Mouse (Mus musculus) heart, embryonic 14.5 days (tissue): ENCODE measurements around the gene Pcnx. TPM values are rescaled to one million over a fixed set of nuclear protein-coding genes. Genes with fewer than 3 reads are reported as not detected.

Source experiments
- ATAC-seq: fragments of 200-750 bp; cut with Nextera tagmentation; 2 replicates; pipeline ENCODE4 v1.8.0; 2017; ENCODE audit warnings: low read depth, moderate TSS enrichment; ENCODE audit not compliant: insufficient number of reproducible peaks, insufficient read depth, low FRiP score
- H3K27ac ChIP-seq, 2 experiments: fragments of 200-500 bp in 1 of 2; fragments of 300-500 bp in 1 of 2; sonication (generic) in 1 of 2; replicated peaks in 1 of 2; 2 replicates each; pipeline ENCODE4 v1.5.1; 2012 to 2014; ENCODE audit warnings: low read depth in 2 of 2, low read length in 2 of 2, control low read depth in 1 of 2, mild to moderate bottlenecking in 1 of 2, mixed read lengths in 1 of 2; ENCODE audit not compliant: control insufficient read depth in 1 of 2, insufficient read depth in 1 of 2
- H3K27me3 ChIP-seq: fragments of 300-500 bp; sonication (generic); 2 replicates; pipeline ENCODE4 v1.6.1; 2014; ENCODE audit warnings: mild to moderate bottlenecking, low read length, control low read depth; ENCODE audit not compliant: control insufficient read depth, insufficient read depth
- H3K36me3 ChIP-seq: fragments of 300-500 bp; sonication (generic); 2 replicates; pipeline ENCODE4 v1.6.1; 2014; ENCODE audit warnings: mild to moderate bottlenecking, control low read depth, low read length, mixed read lengths; ENCODE audit not compliant: control insufficient read depth, insufficient read depth
- H3K4me1 ChIP-seq, 2 experiments: fragments of 200-500 bp in 1 of 2; fragments of 300-500 bp in 1 of 2; sonication (generic) in 1 of 2; 2 replicates each; pipeline ENCODE4 v1.6.1; 2012 to 2014; ENCODE audit warnings: low read length in 2 of 2, control low read depth in 1 of 2, mixed read lengths in 1 of 2; ENCODE audit not compliant: control insufficient read depth in 2 of 2, insufficient read depth in 2 of 2
- H3K4me2 ChIP-seq: fragments of 300-500 bp; sonication (generic); 2 replicates; pipeline ENCODE4 v1.6.1; 2014; ENCODE audit warnings: mild to moderate bottlenecking, low read length
- H3K4me3 ChIP-seq, 2 experiments: fragments of 200-500 bp in 1 of 2; fragments of 300-500 bp in 1 of 2; sonication (generic) in 1 of 2; 2 replicates each; pipeline ENCODE4 v1.5.1; 2012 to 2014; ENCODE audit warnings: low read length in 2 of 2, mild to moderate bottlenecking in 2 of 2, control low read depth in 1 of 2, low read depth in 1 of 2, moderate library complexity in 1 of 2; ENCODE audit not compliant: control insufficient read depth in 1 of 2, insufficient read depth in 1 of 2
- H3K9ac ChIP-seq: fragments of 300-500 bp; sonication (generic); 2 replicates; pipeline ENCODE4 v1.6.1; 2014; ENCODE audit warnings: mild to moderate bottlenecking, low read length
- H3K9me3 ChIP-seq: fragments of 300-500 bp; sonication (generic); 2 replicates; pipeline ENCODE4 v1.6.1; 2016; ENCODE audit warnings: low read length, control low read depth; ENCODE audit not compliant: control insufficient read depth
- WGBS: fragments of 180-500 bp; shearing (Covaris S2); extraction: QIAGEN DNeasy Blood & Tissue Kit; methylation state at CpG from one replicate; pipeline ENCODE4 v1.1.7; 2014; 5-methylcytosine and 5-hydroxymethylcytosine counted together
- polyA plus RNA-seq: library from polyadenylated mRNA; unstranded; fragments of >200 nt; fragmentation: Nextera tagmentation; extraction: Ambion mirVana; gene quantifications from 2 replicates; pipeline ENCODE4 v1.2.1, GENCODE M21; 2014

The Pcnx gene
- polyA plus RNA-seq, 1 experiment from 2014 or later, result 15.4 TPM

GRCm38 (mm10) chr12:81822778-81823480, 36.9 kb upstream of the Pcnx start:
- Histone ChIP-seq H3K9ac (no peak overlapping the region), H3K4me1 (0 out of 4 replicates have a peak, but pooled peaks cover 0 to 5% of the 10 kb centered on the region in 2 experiments), H3K4me3 (no peak overlapping the region), H3K27me3 (no peaks in the 10 kb centered on the region), H3K27ac (no peak overlapping the region), H3K4me2 (no peak overlapping the region), H3K36me3 (no peaks in the 10 kb centered on the region), H3K9me3 (no peaks in the 10 kb centered on the region)
- 77% methylated on average over 4 of the region's 4 CpGs for WGBS
- ATAC-seq, result no peak

GRCm38 (mm10) chr12:81828355-81828754, 31.5 kb upstream of the Pcnx start:
- 76% methylated on average over 2 of the region's 2 CpGs for whole genome bisulfite sequencing
- ATAC-seq, result no peak

DNA sequence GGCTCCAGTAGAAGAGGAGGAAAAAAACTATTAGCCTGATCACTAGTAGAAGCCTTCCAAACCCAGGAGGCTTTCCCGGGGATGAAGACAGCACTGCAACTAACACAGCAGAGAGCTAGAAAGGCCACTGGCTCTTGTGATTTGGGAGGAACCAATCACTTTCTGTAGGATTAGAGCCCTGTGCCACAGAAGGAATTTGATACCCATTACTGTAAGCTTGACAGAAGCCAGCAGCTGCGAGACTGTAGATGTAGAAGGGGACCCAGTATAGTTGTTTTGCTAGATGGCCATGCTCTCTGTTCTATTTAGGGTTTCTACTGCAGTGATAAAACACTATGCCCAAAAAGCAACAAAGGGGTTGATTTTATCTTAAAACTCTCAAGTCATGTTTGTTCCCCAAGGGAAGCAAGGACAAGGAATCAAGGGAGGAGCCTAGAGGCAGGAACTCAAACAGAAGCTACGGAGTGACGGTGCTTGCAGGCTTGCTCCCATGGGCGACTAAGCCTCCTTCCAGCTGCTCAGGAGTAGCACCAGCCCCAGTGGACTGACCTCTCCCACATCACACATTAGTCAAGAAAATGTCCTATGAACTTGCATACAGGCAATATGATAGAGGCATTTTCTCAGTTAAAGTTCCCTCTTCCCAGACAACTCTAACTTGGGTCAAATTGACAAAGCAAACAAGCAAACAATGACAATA, 27.6 kb upstream of the Pcnx start:
- 42% methylated on average over 5 of the region's 5 CpGs for WGBS
- Histone ChIP-seq H3K27ac (no peak overlapping the region), H3K9ac (no peak overlapping the region), H3K36me3 (no peaks in the 10 kb centered on the region), H3K27me3 (no peaks in the 10 kb centered on the region), H3K9me3 (no peaks in the 10 kb centered on the region), H3K4me1 (no peaks in the 10 kb centered on the region), H3K4me2 (no peak overlapping the region), H3K4me3 (no peak overlapping the region)
- no peak for ATAC-seq

More at GRCm38 (mm10) chr12:81828355-81828754, 31.5 kb upstream of the Pcnx start:
- Histone ChIP-seq H3K27ac (no peak overlapping the region), H3K4me2 (no peak overlapping the region), H3K9ac (no peak overlapping the region), H3K36me3 (no peaks in the 10 kb centered on the region), H3K27me3 (no peaks in the 10 kb centered on the region), H3K9me3 (no peaks in the 10 kb centered on the region), H3K4me3 (no peak overlapping the region), H3K4me1 (no peaks in the 10 kb centered on the region)

DNA sequence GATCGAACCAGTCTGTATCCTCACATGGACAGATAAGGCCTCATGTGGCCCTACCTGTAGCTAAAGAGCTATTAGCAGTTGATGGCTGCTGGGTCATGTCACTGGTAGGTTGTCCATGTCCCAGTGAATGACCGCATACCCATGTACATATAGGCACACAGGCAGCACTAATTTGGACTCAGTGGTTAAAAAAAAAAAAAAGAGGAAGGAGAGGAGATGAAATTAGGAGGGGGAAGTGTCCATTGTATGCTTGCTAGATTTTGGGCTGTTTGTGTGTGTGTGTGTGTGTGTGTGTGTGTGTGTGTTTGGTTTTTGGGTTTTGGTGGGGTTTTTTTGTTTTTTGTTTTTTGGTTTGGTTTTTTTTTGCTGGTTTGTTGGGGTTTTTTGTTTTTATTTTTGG, 26.7 kb upstream of the Pcnx start:
- Histone ChIP-seq H3K9ac (no peak overlapping the region), H3K27ac (no peak overlapping the region), H3K4me2 (no peak overlapping the region), H3K36me3 (no peaks in the 10 kb centered on the region), H3K4me3 (no peak overlapping the region), H3K4me1 (no peaks in the 10 kb centered on the region), H3K27me3 (no peaks in the 10 kb centered on the region), H3K9me3 (no peaks in the 10 kb centered on the region)
- 89% methylated on average over 2 of the region's 2 CpGs for WGBS
- ATAC-seq, result no peak

- 69% methylated on average over 8 of the region's 8 CpGs for WGBS
- Histone ChIP-seq H3K36me3 (no peaks in the 10 kb centered on the region), H3K4me1 (no peaks in the 10 kb centered on the region), H3K4me2 (no peak overlapping the region), H3K4me3 (no peak overlapping the region), H3K27me3 (no peaks in the 10 kb centered on the region), H3K9me3 (no peaks in the 10 kb centered on the region), H3K9ac (no peak overlapping the region), H3K27ac (no peak overlapping the region)
- no peak for ATAC-seq
Measured at GRCm38 (mm10) chr12:81836162-81836561, 23.7 kb upstream of the Pcnx start.

DNA sequence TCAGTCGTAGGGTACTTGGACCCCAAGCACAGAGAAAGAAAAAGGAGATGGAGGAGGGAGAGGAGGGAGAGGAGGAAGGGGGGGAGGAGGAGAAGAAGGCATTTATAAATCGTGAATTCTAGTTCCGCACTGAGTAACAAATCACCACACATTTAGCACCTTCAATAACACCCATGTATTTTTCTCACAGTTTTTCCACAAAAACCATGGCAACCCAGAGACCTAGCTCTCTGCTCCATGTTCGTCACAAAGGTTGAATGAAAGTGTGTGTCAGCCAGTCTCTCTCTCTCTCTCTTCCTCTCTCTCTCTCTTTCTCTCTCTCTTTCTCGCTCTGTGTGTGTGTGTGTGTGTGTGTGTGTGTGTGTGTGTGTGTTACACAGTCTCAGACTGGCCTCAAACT, 22.4 kb upstream of the Pcnx start:
- Histone ChIP-seq H3K4me2 (no peak overlapping the region), H3K36me3 (no peaks in the 10 kb centered on the region), H3K4me3 (no peak overlapping the region), H3K9me3 (no peaks in the 10 kb centered on the region), H3K9ac (no peak overlapping the region), H3K27ac (no peak overlapping the region), H3K27me3 (no peaks in the 10 kb centered on the region), H3K4me1 (no peaks in the 10 kb centered on the region)
- WGBS, result 71% methylated on average over 5 of the region's 5 CpGs
- ATAC-seq, result no peak

DNA sequence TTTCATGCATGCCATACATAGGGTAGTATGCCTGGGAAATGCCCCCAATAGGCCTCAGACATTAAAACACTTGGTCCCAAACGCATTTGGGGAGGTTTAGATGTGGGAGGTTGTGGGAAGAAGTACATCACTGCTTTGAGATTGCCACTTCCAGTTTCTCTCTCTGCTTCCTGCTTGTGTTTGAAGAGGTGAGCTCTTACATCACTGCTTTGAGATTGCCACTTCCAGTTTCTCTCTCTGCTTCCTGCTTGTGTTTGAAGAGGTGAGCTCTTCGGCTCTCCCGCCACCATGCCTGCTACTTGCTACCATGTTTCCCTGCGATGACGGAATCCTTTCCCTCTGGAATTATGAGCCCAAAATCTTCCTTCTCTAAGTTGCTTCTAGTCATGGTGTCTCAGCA, 20.2 kb upstream of the Pcnx start:
- no peak for ATAC-seq
- WGBS, result 83% methylated on average over 5 of the region's 5 CpGs

More for the DNA sequence above, 20.2 kb upstream of the Pcnx start:
- Histone ChIP-seq H3K9me3 (no peaks in the 10 kb centered on the region), H3K9ac (no peak overlapping the region), H3K4me3 (no peak overlapping the region), H3K4me2 (no peak overlapping the region), H3K36me3 (no peaks in the 10 kb centered on the region), H3K4me1 (peaks cover 4 to 5% of the 10 kb centered on the region in 2 experiments), H3K27ac (no peak overlapping the region), H3K27me3 (no peaks in the 10 kb centered on the region)
